Mouse (Mus musculus) CD4-positive, CD25-positive, alpha-beta regulatory T cell, adult 2 months (primary cell): ENCODE results near the gene Cd207.

Source experiments
- DNase-seq: peaks from one replicate; pipeline ENCODE4 v3.0.0-alpha.2; 2012; ENCODE audit warnings: low read depth, low spot score

Gene Cd207

DNA sequence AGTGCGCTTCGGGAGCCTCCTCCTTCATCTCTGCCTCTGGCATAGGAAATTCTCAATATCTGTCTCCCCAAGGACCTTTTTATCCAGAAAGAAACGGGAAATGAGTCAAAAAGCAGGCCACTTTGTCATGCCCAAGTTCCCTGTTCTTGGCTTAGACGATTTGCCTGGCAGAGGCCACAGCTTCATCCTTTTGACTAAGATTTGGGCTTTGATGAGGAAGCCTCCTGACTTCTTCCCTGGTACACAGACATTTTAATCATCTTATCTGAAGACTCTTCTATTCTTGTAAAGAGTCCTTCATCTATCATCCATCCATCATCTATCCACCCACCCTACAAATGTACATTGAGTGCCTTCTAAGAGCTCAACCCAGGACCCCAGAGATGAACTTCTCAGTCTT is at the start of gene Cd207:
Gene Cd207, minus strand, starts transcription at position 101 of the 400 bp plus-strand sequence.
- DNase-seq: no peak

GRCm38 (mm10) chr6:83727178-83727577 is 49.5 kb upstream of the Cd207 start:
- peak; percentile 39 for DNase-seq

GRCm38 (mm10) chr6:83722526-83722925 is 44.9 kb upstream of the Cd207 start:
- DNase-seq: no peak

- no peak for DNase-seq
These were observed 39.4 kb upstream of the Cd207 start for GRCm38 (mm10) chr6:83717026-83717425.

DNA sequence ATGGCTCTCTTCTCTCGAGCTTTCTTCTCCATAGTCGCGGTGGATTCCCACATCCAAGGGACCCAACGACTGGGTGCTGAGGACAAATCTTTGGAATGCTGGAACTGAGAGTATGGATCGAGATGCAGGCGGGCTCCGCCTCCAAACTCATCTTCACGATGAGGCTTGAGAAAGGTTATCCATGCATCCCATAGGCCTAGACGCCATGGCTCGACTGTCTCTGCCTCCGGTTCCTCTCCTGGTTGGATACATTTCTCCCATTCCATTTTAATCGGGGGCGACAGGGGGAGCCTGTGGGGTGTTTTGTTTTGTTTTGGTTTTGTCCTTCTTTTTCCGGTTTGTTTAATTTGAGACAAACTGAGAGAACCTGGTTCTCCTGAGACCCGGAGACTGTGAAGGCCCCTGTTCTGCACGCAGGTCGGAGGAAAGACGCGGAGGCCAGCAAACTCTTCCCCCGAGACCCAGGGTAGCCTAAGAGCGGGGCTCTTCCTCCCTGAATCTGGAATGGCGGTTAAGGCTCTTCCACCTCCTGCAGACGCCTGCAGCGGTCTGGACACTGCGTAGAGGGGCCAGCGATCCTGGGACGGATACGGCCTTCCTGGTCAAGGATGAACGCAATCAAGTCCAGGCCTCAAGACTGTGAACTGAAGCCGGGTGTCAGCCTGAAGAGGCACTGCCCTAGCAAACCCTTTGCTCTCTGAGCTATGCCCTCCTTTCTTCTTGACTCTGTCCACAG is 38.0 kb upstream of the Cd207 start:
- no peak for DNase-seq

- no peak for DNase-seq
These were observed 36.8 kb upstream of the Cd207 start for GRCm38 (mm10) chr6:83714221-83715123.

GRCm38 (mm10) chr6:83713271-83714136 is 35.8 kb upstream of the Cd207 start:
- DNase-seq: no peak

- no peak for DNase-seq
These were observed 34.2 kb upstream of the Cd207 start for GRCm38 (mm10) chr6:83711725-83712475.

DNA sequence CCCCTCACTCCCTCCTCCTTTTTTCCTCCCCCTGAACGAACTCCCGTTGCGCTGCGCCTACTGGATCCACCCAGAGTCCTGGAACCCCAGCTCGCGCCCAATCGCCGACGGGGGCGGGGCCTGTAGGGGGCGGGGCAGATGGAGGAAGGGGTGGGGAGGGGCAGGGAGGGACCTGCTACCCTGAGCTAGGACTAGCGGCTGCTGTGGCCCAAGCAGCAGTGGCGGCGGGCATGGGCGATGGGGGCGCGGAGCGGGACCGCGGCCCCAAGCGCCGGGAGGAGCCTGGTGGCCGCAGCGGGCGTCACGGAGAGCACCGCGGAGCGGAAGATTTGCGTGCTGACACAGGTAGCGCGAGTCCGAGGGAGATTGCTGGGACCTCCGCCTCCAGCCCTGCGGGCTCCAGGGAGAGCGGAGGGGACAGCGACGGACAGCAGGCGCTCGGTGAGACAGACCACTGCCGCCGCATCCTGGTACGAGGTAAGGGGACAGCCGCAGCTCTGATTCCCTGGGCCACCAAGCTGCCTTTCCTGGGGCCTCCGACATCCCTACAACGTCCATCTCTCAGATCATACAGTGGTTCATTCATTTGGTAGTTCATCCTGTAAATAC is 33.5 kb upstream of the Cd207 start, which contains the start of gene Vax2:
Gene Vax2, plus strand, starts transcription at position 198 of the 609 bp plus-strand sequence.
- DNase-seq: peak; percentile 66

GRCm38 (mm10) chr6:83710361-83711066 is 32.9 kb upstream of the Cd207 start:
- peak; percentile 27 for DNase-seq

GRCm38 (mm10) chr6:83707738-83708510 is 30.3 kb upstream of the Cd207 start:
- no peak for DNase-seq

- DNase-seq: no peak
These were observed 27.0 kb upstream of the Cd207 start for GRCm38 (mm10) chr6:83704701-83705100.

DNA sequence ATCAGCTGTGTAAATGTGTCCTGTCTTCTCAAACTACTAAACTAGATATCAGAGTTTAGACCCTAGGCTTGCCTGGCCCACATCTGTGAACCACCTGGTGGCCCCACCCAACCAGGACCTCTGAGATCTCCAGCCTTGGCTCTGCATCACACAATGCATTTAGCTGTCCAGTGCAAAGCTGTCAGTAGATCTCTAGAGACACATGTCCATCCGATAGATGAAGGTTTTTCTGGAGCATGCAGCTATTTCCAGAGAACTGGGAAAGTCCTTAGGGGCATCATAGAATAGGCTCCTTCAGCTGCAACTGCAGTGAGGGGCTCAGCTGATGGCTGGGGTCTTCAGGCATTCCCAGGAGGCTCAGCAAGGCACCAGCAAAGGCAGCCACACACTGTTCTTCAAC is 26.6 kb upstream of the Cd207 start:
- DNase-seq: no peak

DNA sequence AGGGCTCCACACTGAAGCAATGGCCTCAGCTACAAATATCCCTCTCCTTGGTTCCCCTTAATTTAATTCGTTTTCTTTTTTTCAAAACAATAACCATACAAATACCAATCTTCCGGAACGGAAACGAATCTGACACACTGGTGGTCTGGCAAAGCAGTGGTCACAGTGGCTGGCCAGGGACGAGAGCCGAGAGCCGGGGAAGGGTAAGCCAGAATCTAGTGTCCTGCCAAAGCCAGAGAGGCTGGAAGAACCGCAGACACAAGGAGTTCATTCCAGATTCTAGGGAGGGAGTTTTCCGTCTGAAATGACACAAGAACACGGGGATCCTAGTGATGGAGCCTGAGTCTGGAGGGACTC is 26.0 kb upstream of the Cd207 start:
- DNase-seq: no peak

- DNase-seq: no peak
These were observed 25.5 kb upstream of the Cd207 start for GRCm38 (mm10) chr6:83703000-83703721.

- no peak for DNase-seq
These were observed 24.7 kb upstream of the Cd207 start for GRCm38 (mm10) chr6:83702146-83702999.

DNA sequence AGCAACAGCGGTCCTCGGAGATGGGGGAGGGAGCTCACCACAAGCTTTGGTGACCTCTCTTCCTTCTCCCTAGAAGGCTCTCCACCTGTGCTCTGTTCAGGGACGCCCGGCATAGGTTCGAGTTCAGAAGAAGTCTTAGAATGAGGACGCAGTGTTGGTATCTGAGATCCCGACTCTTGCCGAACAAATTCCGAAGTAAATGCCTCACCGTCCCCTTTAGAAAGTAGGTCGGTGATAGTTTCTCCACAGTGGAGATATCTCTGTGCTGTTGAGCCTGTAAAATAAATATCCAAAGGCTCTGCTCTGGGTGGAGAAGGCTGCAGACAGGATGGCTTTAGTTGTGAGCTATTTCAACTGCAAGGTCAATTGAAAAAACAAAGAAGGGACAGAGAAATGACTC is 23.3 kb upstream of the Cd207 start:
- DNase-seq: no peak

DNA sequence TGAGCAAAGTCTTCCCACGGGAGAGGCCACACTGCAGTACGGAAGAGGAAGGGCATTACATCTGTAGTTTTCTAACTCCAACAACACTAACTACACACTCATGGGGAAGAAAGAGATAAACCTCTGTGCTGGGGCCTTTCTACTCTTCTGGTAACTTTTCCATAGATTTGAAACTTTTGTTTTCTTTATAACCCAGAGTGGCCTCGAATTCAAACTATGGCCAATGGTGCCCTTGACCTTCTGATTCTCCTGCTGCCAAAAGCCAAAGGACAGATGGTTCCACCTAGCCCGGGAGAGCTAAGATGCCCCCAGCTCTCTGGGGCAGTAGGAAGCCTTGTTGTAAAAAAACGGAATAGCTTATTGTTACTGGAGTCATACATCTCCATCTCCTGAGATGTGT is 22.3 kb upstream of the Cd207 start:
- DNase-seq: no peak
